Mouse (Mus musculus) limb, embryonic 11.5 days (tissue): ENCODE measurements around the gene Farp1. TPM values are rescaled to one million over a fixed set of nuclear protein-coding genes. Genes with fewer than 3 reads are reported as not detected.

Source experiments
- ATAC-seq: fragments of 200-750 bp; cut with Nextera tagmentation; 2 replicates; pipeline ENCODE4 v1.8.0; 2017; ENCODE audit warnings: low read depth; ENCODE audit not compliant: insufficient number of reproducible peaks, low FRiP score, low TSS enrichment
- DNase-seq: peaks from one replicate; pipeline ENCODE4 v3.0.0-alpha.2; 2015; ENCODE audit warnings: low spot score
- H3K27ac ChIP-seq: fragments of 300-500 bp; sonication (generic); replicated peaks from 2 replicates; pipeline ENCODE4 v1.5.1; 2014; ENCODE audit warnings: low read depth, mild to moderate bottlenecking, low read length
- H3K27me3 ChIP-seq: fragments of 300-500 bp; sonication (generic); 2 replicates; pipeline ENCODE4 v1.6.1; 2014; ENCODE audit warnings: mild to moderate bottlenecking, low read length, mixed read lengths; ENCODE audit not compliant: control insufficient read depth, insufficient read depth
- H3K36me3 ChIP-seq: fragments of 300-500 bp; sonication (generic); 2 replicates; pipeline ENCODE4 v1.6.1; 2014; ENCODE audit warnings: mild to moderate bottlenecking, low read length, moderate library complexity, mixed read lengths; ENCODE audit not compliant: control insufficient read depth, insufficient read depth
- H3K4me1 ChIP-seq: fragments of 300-500 bp; sonication (generic); 2 replicates; pipeline ENCODE4 v1.6.1; 2014; ENCODE audit warnings: low read length, mixed read lengths; ENCODE audit not compliant: control insufficient read depth, insufficient read depth
- H3K4me2 ChIP-seq: fragments of 300-500 bp; sonication (generic); 2 replicates; pipeline ENCODE4 v1.6.1; 2014; ENCODE audit warnings: low read depth, mild to moderate bottlenecking, moderate library complexity; ENCODE audit not compliant: severe bottlenecking
- H3K4me3 ChIP-seq: fragments of 300-500 bp; sonication (generic); 2 replicates; pipeline ENCODE4 v1.5.1; 2014; ENCODE audit warnings: low read depth, low read length
- H3K9ac ChIP-seq: fragments of 300-500 bp; sonication (generic); 2 replicates; pipeline ENCODE4 v1.6.1; 2014; ENCODE audit warnings: mild to moderate bottlenecking, low read length
- H3K9me3 ChIP-seq: fragments of 300-500 bp; sonication (generic); 2 replicates; pipeline ENCODE4 v1.6.1; 2016; ENCODE audit warnings: low read length; ENCODE audit not compliant: control insufficient read depth
- WGBS: fragments of 180-500 bp; shearing (Covaris S2); extraction: QIAGEN DNeasy Blood & Tissue Kit; methylation state at CpG from one replicate; pipeline ENCODE4 v1.1.7; 2014; 5-methylcytosine and 5-hydroxymethylcytosine counted together
- polyA plus RNA-seq: library from polyadenylated mRNA; unstranded; fragments of >200 nt; fragmentation: Nextera tagmentation; extraction: Ambion mirVana; gene quantifications from 2 replicates; pipeline ENCODE4 v1.2.1, GENCODE M21; 2014

Gene Farp1
- polyA plus RNA-seq, 1 experiment from 2014 or later, result 57.6 TPM

GRCm38 (mm10) chr14:121231232-121231631 is 196.2 kb downstream of the Farp1 start:
- Histone ChIP-seq H3K4me3 (no peak overlapping the region), H3K36me3 (peaks cover 18% of the 10 kb centered on the region; the same call in 1 of the 2 replicates), H3K27ac (no peak overlapping the region), H3K4me1 (no peaks in the 10 kb centered on the region), H3K9me3 (no peaks in the 10 kb centered on the region), H3K27me3 (no peaks in the 10 kb centered on the region), H3K4me2 (no peak overlapping the region), H3K9ac (no peak overlapping the region)
- DNase-seq, result no peak
- WGBS, result 94% methylated on average over 8 of the region's 8 CpGs
- ATAC-seq, result no peak

GRCm38 (mm10) chr14:121234741-121235307 is 199.8 kb downstream of the Farp1 start:
- no peaks in the 10 kb centered on the region for H3K9me3 ChIP-seq
- H3K36me3 ChIP-seq, result peaks cover 23% of the 10 kb centered on the region; the same call in 1 of the 2 replicates
- WGBS, result 53% methylated on average over 12 of the region's 12 CpGs
- ATAC-seq, result no peak
- H3K27me3 ChIP-seq, result no peaks in the 10 kb centered on the region
- no peak overlapping the region for H3K9ac ChIP-seq
- no peak overlapping the region for H3K27ac ChIP-seq
- no peaks in the 10 kb centered on the region for H3K4me1 ChIP-seq
- DNase-seq, result no peak
- H3K4me3 ChIP-seq, result no peak overlapping the region
- no peak overlapping the region for H3K4me2 ChIP-seq

- Histone ChIP-seq H3K9me3 (no peaks in the 10 kb centered on the region), H3K27ac (no peak overlapping the region), H3K9ac (no peak overlapping the region), H3K4me1 (no peaks in the 10 kb centered on the region), H3K36me3 (peaks cover 25% of the 10 kb centered on the region; the same call in 1 of the 2 replicates), H3K27me3 (no peaks in the 10 kb centered on the region), H3K4me2 (no peak overlapping the region), H3K4me3 (no peak overlapping the region)
- no peak for DNase-seq
- ATAC-seq, result no peak
- WGBS, result 90% methylated on average over 4 of the region's 4 CpGs
These were observed 201.7 kb downstream of the Farp1 start for GRCm38 (mm10) chr14:121236736-121237135.

GRCm38 (mm10) chr14:121238727-121239126 is 203.7 kb downstream of the Farp1 start:
- H3K9ac ChIP-seq, result no peak overlapping the region
- H3K4me3 ChIP-seq, result no peak overlapping the region
- no peaks in the 10 kb centered on the region for H3K9me3 ChIP-seq
- H3K27ac ChIP-seq, result no peak overlapping the region
- peaks cover 19% of the 10 kb centered on the region; the same call in 1 of the 2 replicates for H3K36me3 ChIP-seq
- H3K4me1 ChIP-seq, result no peaks in the 10 kb centered on the region
- no peaks in the 10 kb centered on the region for H3K27me3 ChIP-seq
- WGBS, result 96% methylated on average over 10 of the region's 10 CpGs
- no peak for ATAC-seq
- DNase-seq, result no peak
- no peak overlapping the region for H3K4me2 ChIP-seq

GRCm38 (mm10) chr14:121239386-121239785 is 204.4 kb downstream of the Farp1 start:
- Histone ChIP-seq H3K4me3 (no peak overlapping the region), H3K4me1 (no peaks in the 10 kb centered on the region), H3K36me3 (peaks cover 20% of the 10 kb centered on the region; the same call in 1 of the 2 replicates), H3K9ac (no peak overlapping the region), H3K27ac (no peak overlapping the region), H3K4me2 (no peak overlapping the region), H3K9me3 (no peaks in the 10 kb centered on the region), H3K27me3 (no peaks in the 10 kb centered on the region)
- ATAC-seq (no peak), DNase-seq (no peak)
- 93% methylated on average over 8 of the region's 8 CpGs for WGBS

- ATAC-seq, result no peak
- WGBS, result 95% methylated on average over 15 of the region's 15 CpGs
- peaks cover 16% of the 10 kb centered on the region; the same call in 1 of the 2 replicates for H3K36me3 ChIP-seq
These were observed 209.1 kb downstream of the Farp1 start for GRCm38 (mm10) chr14:121244104-121244503.

GRCm38 (mm10) chr14:121246048-121246731 is 211.2 kb downstream of the Farp1 start:
- ATAC-seq (no peak), DNase-seq (no peak)
- peaks cover 8% of the 10 kb centered on the region for H3K36me3 ChIP-seq
- no peak overlapping the region for H3K4me3 ChIP-seq
- peak overlapping the region; percentile 83 for H3K27ac ChIP-seq
- H3K9me3 ChIP-seq, result no peaks in the 10 kb centered on the region
- H3K4me1 ChIP-seq, result peaks cover 29% of the 10 kb centered on the region
- WGBS, result 76% methylated on average over 14 of the region's 14 CpGs
- no peaks in the 10 kb centered on the region for H3K27me3 ChIP-seq
- H3K4me2 ChIP-seq, result no peak overlapping the region
- H3K9ac ChIP-seq, result no peak overlapping the region

More at GRCm38 (mm10) chr14:121244104-121244503, 209.1 kb downstream of the Farp1 start:
- H3K4me3 ChIP-seq, result no peak overlapping the region
- no peak for DNase-seq
- no peak overlapping the region for H3K27ac ChIP-seq
- H3K9me3 ChIP-seq, result no peaks in the 10 kb centered on the region
- peaks cover 26% of the 10 kb centered on the region for H3K4me1 ChIP-seq
- H3K4me2 ChIP-seq, result no peak overlapping the region
- no peaks in the 10 kb centered on the region for H3K27me3 ChIP-seq
- H3K9ac ChIP-seq, result no peak overlapping the region

GRCm38 (mm10) chr14:121247287-121247686 is 212.3 kb downstream of the Farp1 start:
- H3K36me3 ChIP-seq, result peaks cover 8% of the 10 kb centered on the region
- no peak overlapping the region for H3K4me3 ChIP-seq
- 28% methylated on average over 7 of the region's 7 CpGs for WGBS
- H3K9me3 ChIP-seq, result no peaks in the 10 kb centered on the region
- H3K9ac ChIP-seq, result no peak overlapping the region
- H3K27ac ChIP-seq, result peak overlapping the region; percentile 83
- DNase-seq (peak; percentile 51), ATAC-seq (no peak)
- peaks cover 29% of the 10 kb centered on the region for H3K4me1 ChIP-seq
- H3K27me3 ChIP-seq, result no peaks in the 10 kb centered on the region
- H3K4me2 ChIP-seq, result no peak overlapping the region
